Mouse (Mus musculus) liver, postnatal 0 days (tissue): ENCODE results near the gene Slc17a5.

Source experiments
- CTCF ChIP-seq: sonication (generic); IDR thresholded peaks from 2 replicates; pipeline ENCODE4 v1.5.1; 2016; ENCODE audit warnings: antibody characterized with exemption, low read depth
- EP300 ChIP-seq: IDR thresholded peaks from 2 replicates; pipeline ENCODE4 v1.6.1; 2016; ENCODE audit warnings: antibody characterized with exemption, low read depth, mild to moderate bottlenecking

GRCm38 (mm10) chr9:78558586-78559214, 29.1 kb downstream of the Slc17a5 start:
- TF ChIP-seq CTCF: no peak
- no peak for TF ChIP-seq EP300
